Mouse (Mus musculus): ENCODE data around the gene Oxct2a.
"Not testable (repeated sequence)": the region's sequence is repeated elsewhere in the genome, so short reads cannot be mapped to it uniquely, and the experiment has no call there.

Gene Oxct2a

DNA sequence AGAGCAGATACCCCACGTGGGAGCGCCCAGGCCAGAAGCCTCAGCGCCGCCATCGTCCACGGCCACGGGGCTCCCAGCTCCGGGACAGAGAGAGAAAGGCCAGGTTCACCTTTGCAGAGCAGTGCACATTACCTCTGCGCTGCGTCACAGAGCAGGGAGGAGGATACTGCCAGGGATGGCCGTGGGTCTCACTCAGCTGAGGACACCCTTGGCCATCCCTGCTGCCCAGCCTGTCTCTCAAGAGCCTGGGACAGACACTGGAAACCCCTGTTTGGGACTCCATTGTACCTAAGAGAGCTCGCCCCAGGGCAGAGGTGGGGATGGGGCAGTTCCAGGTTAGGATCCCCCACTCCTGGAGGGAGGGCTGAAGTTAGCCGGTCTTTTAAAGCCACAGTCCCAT lies at the start of gene Oxct2a:
Oxct2a (minus strand) TSS at position 101 of the 400 bp plus-strand sequence.
- peak; percentile 21 for DNase-seq

DNA sequence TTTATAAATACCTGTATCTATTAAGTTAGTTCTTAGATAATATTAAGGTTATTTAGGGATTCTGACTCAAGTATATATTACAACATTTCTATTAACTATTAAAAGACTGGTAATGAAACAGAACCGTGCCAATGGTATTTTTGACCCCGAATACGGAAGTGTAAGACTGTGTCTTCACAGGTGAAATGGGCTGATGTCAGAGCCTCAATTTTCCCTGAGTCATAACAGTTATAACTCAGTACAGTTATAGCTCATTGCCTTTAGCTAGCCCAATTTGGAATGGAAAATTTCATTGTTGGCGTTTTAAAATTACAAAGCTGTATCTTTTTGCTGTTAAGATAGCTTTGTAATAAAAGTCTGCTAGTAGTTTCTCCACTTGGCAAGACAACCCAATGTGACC lies 40.1 kb upstream of the Oxct2a start:
- no peak for DNase-seq

DNA sequence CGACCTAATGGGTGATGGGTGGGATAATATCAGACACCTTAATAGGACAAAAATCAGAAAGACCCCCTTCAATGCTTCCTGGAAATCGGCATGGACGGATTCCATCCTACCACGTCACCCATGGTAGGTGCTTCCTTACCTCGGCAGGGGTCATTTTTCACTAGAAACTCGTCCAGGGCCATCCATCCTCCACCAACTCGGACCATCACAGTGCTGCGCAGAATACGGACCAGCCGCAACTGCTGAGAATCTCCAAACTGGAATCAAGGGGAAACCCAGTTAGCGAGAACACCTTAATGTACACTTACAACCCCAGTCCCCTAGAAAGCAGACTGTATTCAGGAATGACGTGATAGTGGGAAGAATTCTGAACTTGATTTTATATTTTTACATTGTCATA lies 37.3 kb upstream of the Oxct2a start:
- DNase-seq = no peak

DNA sequence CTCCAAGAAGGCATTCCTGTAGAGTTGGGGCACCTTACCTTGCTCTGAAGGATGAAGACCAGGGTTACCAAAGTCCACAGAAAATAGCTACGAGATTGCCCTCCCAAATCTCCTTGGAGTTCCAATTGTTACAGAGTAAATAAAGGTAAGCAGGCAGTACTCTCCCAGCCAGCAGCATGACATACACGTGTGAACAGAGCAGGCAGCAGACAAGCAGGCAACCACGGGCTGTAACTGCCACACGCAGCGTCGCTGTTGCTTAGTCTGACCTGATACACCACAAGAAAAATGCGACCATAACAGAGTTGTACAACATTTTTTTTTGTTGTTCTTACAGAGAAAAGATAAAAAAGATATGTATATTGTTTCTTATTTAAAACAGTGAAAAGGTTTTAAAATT lies 35.2 kb upstream of the Oxct2a start:
- no peak for DNase-seq

DNA sequence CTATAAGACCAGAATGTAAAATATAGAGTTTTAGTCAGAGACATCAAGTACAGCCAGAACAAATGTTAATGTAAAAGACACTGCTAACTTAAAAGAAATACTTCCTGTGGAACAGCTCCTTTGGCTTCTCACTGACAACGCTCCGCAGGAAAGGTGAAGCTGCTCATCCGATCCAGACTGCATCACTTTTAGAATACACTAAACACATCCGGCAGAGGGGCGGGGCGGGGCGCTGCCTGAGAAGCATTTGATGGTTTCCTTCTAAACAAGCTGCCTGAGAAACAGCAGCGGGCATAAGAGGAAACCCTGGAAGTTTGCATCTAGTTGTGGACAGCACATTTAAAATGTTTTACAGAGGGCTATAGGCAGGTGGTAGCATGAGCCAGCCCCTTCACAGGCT lies 32.5 kb upstream of the Oxct2a start:
- DNase-seq = no peak

DNA sequence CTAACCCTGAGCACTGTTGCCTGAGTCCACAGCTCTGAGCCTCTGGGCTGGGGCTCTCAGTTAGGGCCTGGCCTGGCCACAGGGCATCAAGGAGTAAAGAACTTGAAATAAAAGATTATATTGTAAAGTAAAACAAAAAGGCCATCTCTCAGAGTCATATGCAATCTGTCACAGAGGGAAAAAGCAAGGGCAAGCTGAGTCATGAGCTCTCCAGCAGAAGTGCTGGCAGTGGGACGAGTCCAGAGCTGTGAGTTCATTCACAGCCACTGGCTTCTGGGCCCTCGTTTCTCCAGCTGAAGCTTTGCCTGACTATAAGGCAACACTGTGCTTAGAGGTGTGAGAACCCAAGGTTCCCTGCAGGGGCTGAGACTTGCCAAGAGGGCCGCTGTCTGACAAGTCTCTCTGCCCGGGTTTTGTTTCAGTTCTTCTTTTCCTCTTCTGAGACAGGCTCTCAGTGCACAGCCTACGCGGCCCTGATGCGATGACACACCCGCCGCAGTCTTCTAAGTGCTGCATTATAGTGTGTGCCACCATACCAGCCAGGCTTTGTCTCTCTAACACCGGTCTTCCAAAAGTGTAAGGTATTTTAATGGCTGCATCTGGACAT lies 29.9 kb upstream of the Oxct2a start:
- DNase-seq = no peak

DNA sequence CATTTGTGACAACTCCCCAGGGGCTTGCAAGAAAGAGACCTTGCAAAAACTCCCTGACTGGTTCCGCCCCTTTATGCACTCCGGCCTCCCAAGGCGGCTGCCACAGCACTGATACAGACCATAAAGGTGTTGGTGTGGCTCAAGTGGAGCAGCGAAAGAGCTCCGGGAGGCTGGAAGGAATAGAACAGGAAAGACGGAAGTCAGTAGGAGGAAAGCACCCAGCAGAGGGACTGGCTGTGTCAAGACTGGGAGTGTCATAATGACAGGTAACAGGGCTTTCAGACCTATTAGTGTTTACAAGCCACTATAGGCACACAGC lies 20.0 kb upstream of the Oxct2a start:
- DNase-seq = no peak

DNA sequence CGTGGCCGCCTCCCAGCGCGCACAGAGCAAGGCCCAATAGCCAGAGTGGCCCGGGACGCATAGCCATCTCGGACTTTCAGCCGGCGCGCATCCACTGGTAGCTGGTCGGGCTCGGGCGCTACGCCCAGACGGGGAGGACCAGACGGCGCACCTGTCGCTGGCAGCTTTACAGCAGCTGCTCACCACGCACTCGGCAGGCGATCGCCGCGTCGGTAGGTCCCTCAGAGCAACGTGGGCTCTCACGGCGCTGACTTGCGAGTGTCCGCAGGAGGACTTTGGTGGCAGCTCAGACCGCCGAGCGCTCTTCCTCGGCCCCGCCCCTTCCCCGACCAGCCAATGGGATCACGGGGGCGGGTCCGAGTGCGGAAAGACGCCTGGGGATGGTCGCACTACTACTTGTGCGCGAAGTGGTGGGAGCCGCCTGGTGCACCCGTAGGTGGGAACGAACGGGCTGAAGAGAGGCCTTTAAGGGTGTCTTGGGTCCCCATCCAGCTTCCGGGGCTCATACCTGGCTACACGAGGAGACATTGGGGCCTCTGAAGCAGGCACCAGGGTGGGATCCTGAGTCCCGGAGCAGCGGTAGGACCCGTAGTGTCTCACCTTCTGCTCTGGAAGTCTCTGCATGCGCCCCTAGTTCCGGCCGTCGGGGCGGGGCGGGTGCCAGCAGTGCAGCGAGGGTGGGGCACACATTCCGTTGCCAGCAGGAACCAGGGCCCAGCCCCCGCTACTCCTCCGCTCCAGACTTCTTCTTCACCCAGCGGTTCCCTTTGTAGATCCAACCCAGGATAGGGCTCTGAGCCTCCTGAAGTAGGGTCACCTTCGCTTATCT lies 19.4 kb upstream of the Oxct2a start, which contains the start of gene Bmp8a:
Bmp8a (minus strand) TSS at position 611 of the 829 bp plus-strand sequence.
- peak; percentile 66 for DNase-seq

DNA sequence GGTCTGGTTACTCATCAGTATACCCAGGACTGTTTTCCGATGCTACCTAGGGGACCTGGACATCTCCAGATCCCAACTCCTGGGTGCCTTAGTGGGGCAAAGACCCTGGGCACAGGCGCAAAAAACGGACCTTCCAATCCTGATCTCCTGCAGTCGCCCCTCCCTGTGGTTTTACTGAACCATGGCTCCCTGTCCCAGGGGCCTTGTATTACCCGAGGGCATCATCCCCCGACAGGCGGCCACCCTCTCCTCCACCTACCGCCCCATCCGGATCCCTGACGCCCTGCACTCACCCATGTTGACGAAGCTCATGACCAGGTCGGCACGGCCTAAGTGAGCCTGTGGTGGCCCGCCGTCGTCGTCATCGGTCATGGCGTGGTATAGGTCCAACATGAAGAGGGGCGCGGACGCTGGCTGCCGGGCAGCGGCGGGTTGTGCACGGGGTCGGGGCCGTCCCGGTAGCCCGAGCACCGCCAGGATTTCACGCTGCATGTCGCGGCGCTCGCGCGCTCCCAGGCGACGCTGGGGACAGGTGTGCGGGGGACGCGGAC lies 18.7 kb upstream of the Oxct2a start:
- no peak for DNase-seq

DNA sequence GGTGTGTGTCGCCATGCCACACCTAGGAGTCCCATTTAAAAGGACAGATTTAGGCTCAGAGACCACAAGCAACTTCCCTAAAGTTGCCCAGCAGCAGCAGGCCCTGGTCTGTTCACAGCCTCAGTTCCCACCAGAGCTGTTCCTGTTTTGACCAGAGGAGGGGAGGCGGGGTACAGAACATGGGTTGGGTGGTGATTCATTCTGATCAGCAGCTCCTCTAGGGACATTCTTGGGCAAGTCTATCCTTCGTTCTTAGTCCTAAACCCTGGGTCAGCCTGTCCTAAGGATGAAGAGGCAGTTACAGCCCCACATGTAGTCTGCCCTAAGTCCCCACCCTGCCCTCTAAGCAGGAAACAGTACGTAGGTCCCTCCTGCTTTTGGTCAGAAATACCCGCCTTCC lies 16.8 kb upstream of the Oxct2a start:
- DNase-seq = no peak

DNA sequence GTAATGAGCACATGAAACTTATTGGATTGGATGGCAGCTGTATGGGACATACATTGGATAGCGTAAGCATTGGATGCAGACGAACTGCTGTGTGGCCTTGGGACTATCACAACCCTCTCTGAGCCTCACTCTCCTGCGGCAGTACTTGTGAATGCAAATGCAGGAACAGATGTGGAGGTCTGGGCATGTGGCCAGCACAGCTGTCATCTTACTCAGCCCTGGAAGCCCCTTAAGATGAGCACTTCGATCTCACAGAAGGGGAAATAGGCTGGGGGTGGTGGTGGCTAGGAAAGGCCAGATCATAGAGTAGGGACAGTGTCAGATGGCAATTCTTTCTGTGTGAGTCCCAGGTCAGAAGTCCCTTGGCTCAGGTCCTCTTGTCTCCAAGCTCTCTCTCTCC lies 14.3 kb upstream of the Oxct2a start:
- no peak for DNase-seq

DNA sequence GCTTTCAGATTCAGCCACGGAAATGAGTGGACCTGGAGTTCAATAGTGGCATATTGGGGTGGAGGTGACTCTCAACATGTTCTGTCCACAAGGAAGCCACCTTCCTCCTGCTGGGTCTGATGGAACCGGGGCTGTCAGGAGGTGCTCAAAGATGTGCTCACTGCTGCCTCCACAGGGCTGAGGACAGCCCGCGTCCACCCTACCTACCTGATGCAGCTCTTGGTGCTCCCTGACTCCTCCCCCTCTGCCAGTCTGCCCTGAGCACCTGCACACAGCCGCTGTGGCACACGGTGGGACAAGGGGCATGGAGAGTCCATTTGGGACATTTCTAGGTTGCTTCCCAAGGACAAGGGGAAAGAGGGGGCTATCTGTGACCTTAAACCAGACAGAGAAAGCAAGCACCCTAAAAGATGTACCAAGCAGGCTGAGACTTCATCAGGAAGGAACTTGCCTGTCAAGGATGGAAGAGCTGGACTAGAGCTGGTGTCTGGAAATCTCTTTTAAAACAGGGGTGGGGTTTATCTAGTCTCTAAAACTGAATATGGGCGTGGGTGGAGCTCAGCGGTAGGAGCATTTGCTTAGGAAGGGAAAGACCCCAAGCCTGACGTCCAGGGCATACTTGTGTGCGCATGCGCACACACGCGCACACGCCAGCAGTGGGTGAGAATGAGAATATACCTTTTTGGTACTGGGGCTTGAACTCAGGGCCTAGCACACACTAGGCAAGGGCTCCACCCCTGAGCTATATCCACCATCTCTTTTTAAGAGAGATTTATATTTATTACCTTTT lies 12.6 kb upstream of the Oxct2a start:
- no peak for DNase-seq

DNA sequence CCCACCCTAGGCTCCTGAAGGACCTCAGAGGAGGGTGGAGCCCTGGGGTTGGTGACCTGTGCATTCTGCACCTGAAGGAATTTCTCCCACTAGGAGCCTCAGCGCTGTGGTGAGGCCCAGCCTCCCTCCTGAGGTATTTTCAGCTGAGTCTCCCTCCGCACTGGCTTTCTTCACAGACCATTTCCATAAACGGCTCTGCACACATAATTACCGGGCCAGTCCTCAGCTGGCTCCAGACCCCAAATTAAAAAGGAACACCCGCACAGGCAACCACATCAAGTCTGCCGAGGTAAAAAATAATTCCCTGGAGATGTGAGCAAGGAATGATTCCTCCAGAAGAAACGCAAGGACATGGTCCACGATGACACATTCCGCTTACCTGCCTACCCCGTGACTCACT lies 11.8 kb upstream of the Oxct2a start:
- DNase-seq = not testable (repeated sequence)

DNA sequence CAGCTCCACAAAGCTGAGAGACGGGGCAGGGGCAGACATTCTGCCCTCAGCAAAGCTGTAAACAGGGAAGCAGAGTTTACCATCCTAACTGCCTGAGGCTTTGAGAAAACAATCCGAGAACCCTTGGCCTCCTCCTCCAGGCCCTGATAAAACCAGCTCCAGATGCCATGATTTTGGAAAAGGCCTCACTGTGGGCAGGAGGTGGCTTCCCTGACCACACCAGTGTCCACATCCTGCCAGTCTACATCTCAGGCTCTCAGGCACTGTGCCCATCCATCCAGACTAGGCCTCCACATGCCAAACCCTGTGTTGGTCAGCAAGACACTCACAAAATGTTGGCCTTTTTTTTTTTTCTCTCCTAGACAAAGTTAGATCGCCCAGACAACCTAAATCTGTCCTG lies 10.7 kb upstream of the Oxct2a start:
- no peak for DNase-seq

DNA sequence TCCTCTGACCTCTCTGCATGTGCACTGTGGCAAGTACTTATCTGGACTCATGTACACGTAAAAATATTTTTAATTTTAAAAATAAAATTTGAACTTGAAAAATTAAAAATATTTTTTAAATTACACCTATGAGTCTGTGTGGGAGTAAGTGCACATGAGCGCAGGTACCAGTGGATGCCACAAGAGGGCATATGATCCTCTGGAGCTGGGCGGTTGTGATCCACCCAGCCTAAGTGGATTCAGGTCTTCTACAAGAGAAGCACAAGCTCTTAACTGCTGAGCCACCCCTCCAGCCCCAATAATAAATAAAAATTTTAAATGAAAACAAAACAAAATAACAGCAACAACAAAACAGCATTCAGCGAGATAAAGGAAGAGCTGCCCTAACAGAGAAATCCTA lies 9.7 kb upstream of the Oxct2a start:
- DNase-seq = no peak

DNA sequence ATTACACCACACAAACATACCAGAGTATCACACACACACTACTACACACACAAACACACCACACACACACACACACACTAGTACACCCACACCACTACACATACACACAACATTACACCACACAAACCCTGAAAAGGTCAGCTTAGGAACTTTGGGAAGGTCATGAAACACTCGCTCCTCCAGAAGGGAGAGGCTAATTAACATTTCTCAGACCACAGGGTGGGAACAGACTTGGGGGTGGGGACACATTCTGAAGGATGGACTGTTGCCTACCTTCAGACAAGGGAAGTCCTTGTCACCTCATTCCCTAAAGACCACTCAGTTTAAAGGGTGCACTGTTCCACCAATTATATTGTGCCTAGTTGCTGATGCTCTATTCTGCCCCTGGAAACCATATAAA lies 8.5 kb upstream of the Oxct2a start:
- not testable (repeated sequence) for DNase-seq

DNA sequence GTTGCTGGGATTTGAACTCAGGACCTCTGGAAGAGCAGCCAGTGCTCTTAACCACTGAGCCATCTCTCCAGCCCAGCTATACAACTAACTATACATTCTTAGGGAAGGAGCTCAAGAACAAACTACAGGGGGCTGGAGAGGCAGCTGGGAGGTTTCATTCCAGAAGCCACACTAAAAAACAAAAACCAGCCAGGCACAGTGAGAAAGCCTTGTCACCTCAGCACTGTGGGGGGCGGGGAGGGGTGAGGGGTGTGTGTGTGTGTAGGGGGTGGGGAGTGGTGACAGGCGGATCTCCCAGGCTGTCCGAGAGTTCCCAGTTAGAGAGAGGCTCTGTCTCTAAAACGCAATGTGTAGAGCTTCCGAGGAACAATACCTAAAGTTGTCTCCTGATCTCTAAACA lies 7.9 kb upstream of the Oxct2a start:
- no peak for DNase-seq

DNA sequence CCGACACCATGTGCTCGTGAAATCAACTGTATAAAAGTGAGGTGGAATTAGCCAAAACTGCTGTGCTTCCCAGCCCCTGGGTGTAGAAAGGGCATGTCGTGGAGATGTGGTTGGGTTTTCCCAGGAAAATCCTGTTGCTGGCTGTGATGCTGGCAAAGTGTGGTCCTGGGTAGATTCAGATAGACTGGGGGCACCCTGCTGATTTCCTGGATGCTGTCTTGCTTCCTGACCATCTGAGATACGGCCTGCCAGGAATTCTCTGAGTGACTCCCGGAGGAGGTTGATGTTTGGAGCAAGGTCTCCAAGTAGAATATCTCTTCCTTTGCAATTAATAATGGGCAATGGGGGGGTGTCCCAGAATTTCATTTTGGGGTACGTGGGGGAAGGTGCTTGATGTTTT lies 5.5 kb upstream of the Oxct2a start:
- no peak for DNase-seq

DNA sequence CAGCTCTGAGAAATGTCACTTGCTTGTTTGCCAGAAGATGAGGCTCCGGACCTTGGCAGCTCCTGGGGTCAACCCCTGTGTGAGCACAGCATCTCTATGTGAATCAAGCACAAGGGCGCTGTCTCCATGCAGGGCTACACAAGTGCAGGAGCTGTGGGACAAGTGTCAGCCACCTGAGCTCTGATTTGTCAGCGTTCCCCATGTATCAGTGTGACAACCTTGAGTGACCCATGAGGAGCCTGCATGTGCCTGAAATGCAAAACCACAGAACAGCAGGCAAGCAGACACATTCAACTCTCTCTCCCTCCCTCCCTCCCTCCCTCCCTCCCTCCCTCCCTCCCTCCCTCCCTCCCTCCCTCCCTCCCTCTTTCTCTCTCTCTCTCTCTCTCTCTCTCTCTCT lies 4.2 kb upstream of the Oxct2a start:
- DNase-seq = no peak

DNA sequence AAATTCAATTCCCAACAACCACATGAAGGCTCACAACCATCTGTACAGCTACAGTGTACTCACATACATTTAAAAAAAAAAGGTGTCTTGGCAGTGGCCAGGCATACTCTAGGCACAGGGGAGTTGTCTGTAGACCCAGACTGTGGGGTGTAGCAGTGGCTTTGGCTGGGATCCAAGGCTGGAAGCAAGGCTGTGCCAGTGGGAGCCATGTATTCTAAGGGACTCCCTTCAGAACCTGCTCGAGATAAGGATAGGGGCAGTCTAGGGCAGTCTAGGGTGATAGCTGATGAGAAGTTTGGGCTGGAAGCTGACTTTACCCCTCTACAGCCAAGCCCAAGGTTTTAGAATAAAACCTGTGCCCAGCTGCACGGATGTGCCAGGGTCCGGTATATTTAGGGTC lies 2.7 kb upstream of the Oxct2a start:
- no peak for DNase-seq

DNA sequence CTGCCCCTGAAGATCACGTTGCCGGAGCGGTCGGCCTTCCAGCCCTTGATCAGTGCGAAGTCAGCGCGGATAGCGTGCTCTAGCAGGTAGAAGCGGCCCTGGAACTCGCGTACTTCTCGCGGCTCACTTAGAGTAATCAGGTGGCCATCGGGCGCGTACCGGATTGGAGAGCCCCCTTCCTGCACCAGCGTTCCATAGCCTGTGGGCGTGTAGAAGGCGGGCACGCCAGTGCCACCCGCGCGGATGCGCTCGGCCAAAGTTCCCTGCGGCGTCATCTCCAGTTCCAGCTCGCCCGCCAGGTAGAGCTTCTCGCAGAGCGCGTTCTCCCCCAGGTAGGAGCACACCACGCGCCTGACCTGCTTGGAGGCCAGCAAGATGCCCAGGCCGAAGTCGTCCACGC lies 524 bp downstream of the Oxct2a start:
- DNase-seq = peak; percentile 37

DNA sequence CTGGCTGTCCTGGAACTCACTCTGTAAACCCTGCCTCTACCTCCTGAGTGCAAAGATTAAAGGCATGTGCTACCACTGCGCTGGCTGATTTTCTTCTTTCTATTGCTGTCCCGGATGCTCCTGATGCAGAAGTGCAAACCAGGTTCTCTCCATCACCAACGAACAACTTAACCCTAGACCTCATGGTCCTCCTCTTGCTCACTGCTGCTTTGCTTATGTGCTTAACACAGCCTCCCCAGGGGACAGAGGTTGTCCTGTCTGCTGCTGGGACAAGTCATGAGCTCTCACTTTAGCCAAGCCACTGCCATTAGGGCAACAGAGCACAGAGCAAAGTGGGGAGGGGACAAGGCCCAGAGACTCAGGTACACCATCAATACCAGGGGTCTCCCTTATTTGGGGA lies 8.9 kb downstream of the Oxct2a start:
- no peak for DNase-seq

DNA sequence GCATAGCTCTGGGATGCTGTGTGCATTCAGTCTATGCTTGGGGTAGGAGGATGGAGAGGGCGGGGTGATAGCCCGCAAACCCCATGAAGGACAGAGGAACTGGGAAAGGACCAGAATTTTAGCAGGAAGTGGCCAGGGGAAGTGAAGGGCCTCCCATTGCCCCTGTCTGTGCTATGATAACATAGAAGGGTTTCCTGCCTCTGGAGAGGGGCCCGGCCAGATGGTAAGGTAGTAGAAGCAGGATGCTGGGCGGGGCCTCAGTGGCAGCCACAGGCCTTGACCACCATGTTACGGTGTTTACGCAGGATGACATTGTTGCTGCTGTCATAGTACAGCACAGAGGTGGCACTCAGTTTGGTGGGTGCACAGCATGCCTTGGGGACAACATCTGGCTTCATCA lies 10.4 kb downstream of the Oxct2a start:
- no peak for DNase-seq

DNA sequence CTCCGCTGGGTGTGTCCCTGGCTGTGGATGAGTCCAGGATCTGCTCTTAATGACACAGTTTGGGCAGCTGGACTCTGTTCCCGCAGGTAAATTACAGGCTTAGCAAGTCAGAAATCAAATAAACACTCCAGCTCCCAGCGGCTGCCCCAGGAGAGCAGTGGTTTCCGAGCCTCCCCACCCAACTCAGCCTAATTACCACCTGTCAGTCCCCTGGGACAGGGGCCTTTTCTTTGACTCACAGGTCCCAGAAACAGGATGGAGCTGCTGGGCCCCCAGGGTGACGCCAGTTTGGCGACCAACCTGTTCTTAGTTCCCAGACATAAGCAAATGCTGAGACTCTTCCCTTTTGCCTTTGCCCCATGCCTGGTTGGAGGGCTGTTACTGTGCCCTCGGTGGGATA lies 11.6 kb downstream of the Oxct2a start:
- DNase-seq = no peak

All from right cerebral cortex, postnatal 4 days (tissue).